Mouse (Mus musculus) adrenal gland, postnatal 25 days (tissue): ENCODE results near the gene Cmtm4. TPM values are rescaled to one million over a fixed set of nuclear protein-coding genes. Genes with fewer than 3 reads are reported as not detected.

ENCODE experiments used
- DNase-seq: peaks from one replicate; pipeline ENCODE4 v3.0.0; 2021; ENCODE audit warnings: mixed read lengths
- total RNA-seq: library from RNA; stranded (reverse); gene quantifications from 2 replicates; pipeline ENCODE4 v1.2.3, GENCODE M21; 2021

Gene Cmtm4
- total RNA-seq, 1 experiment from 2014 or later, result 44.4 TPM

GRCm38 (mm10) chr8:104374864-104375846 is 20.5 kb downstream of the Cmtm4 start:
- no peak for DNase-seq

GRCm38 (mm10) chr8:104374269-104374668 is 21.3 kb downstream of the Cmtm4 start:
- DNase-seq, result no peak

- DNase-seq, result no peak
Measured at GRCm38 (mm10) chr8:104373779-104374178, 21.8 kb downstream of the Cmtm4 start.

GRCm38 (mm10) chr8:104371121-104371520 is 24.5 kb downstream of the Cmtm4 start:
- no peak for DNase-seq

- DNase-seq, result no peak
Measured at GRCm38 (mm10) chr8:104370071-104370470, 25.5 kb downstream of the Cmtm4 start.

GRCm38 (mm10) chr8:104369591-104369990 is 26.0 kb downstream of the Cmtm4 start:
- no peak for DNase-seq

GRCm38 (mm10) chr8:104367398-104367797 is 28.2 kb downstream of the Cmtm4 start:
- no peak for DNase-seq

GRCm38 (mm10) chr8:104365695-104366094 is 29.9 kb downstream of the Cmtm4 start:
- no peak for DNase-seq

- no peak for DNase-seq
Measured at GRCm38 (mm10) chr8:104359778-104360456, 35.7 kb downstream of the Cmtm4 start.

- DNase-seq, result no peak
Measured at GRCm38 (mm10) chr8:104358637-104359036, 37.0 kb downstream of the Cmtm4 start.

- no peak for DNase-seq
Measured at GRCm38 (mm10) chr8:104354504-104354903, 41.1 kb downstream of the Cmtm4 start.

GRCm38 (mm10) chr8:104353186-104353585 is 42.4 kb downstream of the Cmtm4 start:
- no peak for DNase-seq

- no peak for DNase-seq
Measured at GRCm38 (mm10) chr8:104350047-104350446, 45.6 kb downstream of the Cmtm4 start.

- no peak for DNase-seq
Measured at GRCm38 (mm10) chr8:104348971-104349370, 46.6 kb downstream of the Cmtm4 start.

- DNase-seq, result peak; percentile 25
Measured at GRCm38 (mm10) chr8:104346706-104347105, 48.9 kb downstream of the Cmtm4 start.

GRCm38 (mm10) chr8:104344622-104345021 is 51.0 kb downstream of the Cmtm4 start:
- no peak for DNase-seq

- peak; percentile 90 for DNase-seq
Measured at GRCm38 (mm10) chr8:104343957-104344356, 51.6 kb downstream of the Cmtm4 start.

GRCm38 (mm10) chr8:104342426-104342825 is 53.2 kb downstream of the Cmtm4 start:
- no peak for DNase-seq

- DNase-seq, result no peak
Measured at GRCm38 (mm10) chr8:104341678-104342077, 53.9 kb downstream of the Cmtm4 start.

- DNase-seq, result peak; percentile 81
Measured at GRCm38 (mm10) chr8:104341106-104341561, 54.5 kb downstream of the Cmtm4 start.

GRCm38 (mm10) chr8:104340233-104341105 is 55.1 kb downstream of the Cmtm4 start:
- DNase-seq, result peak; percentile 83

- DNase-seq, result no peak
Measured at GRCm38 (mm10) chr8:104339983-104340232, 55.7 kb downstream of the Cmtm4 start.
